Mouse (Mus musculus): ENCODE results near the gene Zfp618. TPM values are rescaled to one million over a fixed set of nuclear protein-coding genes. Genes with fewer than 3 reads are reported as not detected.

The Zfp618 gene
- polyA plus RNA-seq, 1 experiment: 0.60 TPM

GRCm38 (mm10) chr4:62977454-62977853, 12.1 kb downstream of the Zfp618 start:
- WGBS: 59% methylated on average over 6 of the region's 6 CpGs
- no peaks in the 10 kb centered on the region for H3K27me3 ChIP-seq (ENCODE audit: control insufficient read depth, insufficient read depth, low read length)
- H3K36me3 ChIP-seq (ENCODE audit: control insufficient read depth, insufficient read depth, low read length): no peaks in the 10 kb centered on the region
- no peak overlapping the region for H3K4me3 ChIP-seq (ENCODE audit: low read depth, low read length)
- TF ChIP-seq CTCF (IDR thresholded peaks at IDR 0.05; ENCODE audit: extremely low read depth, insufficient read length, insufficient replicate concordance, low read depth, low read length): no peak
- no peak for TF ChIP-seq POLR2A (IDR thresholded peaks at IDR 0.05; ENCODE audit: low read depth, low read length)
- peaks cover 1% of the 10 kb centered on the region; the same call in 1 of the 2 replicates for H3K4me1 ChIP-seq (ENCODE audit: control insufficient read depth, insufficient read depth, insufficient read length, low read length)
- no peak overlapping the region for H3K27ac ChIP-seq (ENCODE audit: insufficient read depth, low read depth, low read length)

GRCm38 (mm10) chr4:62978501-62978911, 13.1 kb downstream of the Zfp618 start:
- TF ChIP-seq CTCF (IDR thresholded peaks at IDR 0.05; ENCODE audit: extremely low read depth, insufficient read length, insufficient replicate concordance, low read depth, low read length): no peak
- no peak for TF ChIP-seq POLR2A (IDR thresholded peaks at IDR 0.05; ENCODE audit: low read depth, low read length)
- Histone ChIP-seq H3K27ac (ENCODE audit: insufficient read depth, low read depth, low read length) (no peak overlapping the region), H3K4me1 (ENCODE audit: control insufficient read depth, insufficient read depth, insufficient read length, low read length) (no peaks in the 10 kb centered on the region), H3K36me3 (ENCODE audit: control insufficient read depth, insufficient read depth, low read length) (no peaks in the 10 kb centered on the region), H3K4me3 (ENCODE audit: low read depth, low read length) (no peak overlapping the region), H3K27me3 (ENCODE audit: control insufficient read depth, insufficient read depth, low read length) (no peaks in the 10 kb centered on the region)
- WGBS: 84% methylated on average over 10 of the region's 10 CpGs

- Histone ChIP-seq H3K36me3 (ENCODE audit: control insufficient read depth, insufficient read depth, low read length) (no peaks in the 10 kb centered on the region), H3K27me3 (ENCODE audit: control insufficient read depth, insufficient read depth, low read length) (no peaks in the 10 kb centered on the region), H3K4me1 (ENCODE audit: control insufficient read depth, insufficient read depth, insufficient read length, low read length) (no peaks in the 10 kb centered on the region), H3K4me3 (ENCODE audit: low read depth, low read length) (no peak overlapping the region), H3K27ac (ENCODE audit: insufficient read depth, low read depth, low read length) (no peak overlapping the region)
- WGBS: 90% methylated on average over 2 of the region's 2 CpGs
- no peak for TF ChIP-seq POLR2A (IDR thresholded peaks at IDR 0.05; ENCODE audit: low read depth, low read length)
- no peak for TF ChIP-seq CTCF (IDR thresholded peaks at IDR 0.05; ENCODE audit: extremely low read depth, insufficient read length, insufficient replicate concordance, low read depth, low read length)
These were observed 16.2 kb downstream of the Zfp618 start for GRCm38 (mm10) chr4:62981572-62981971.

- Histone ChIP-seq H3K27ac (ENCODE audit: insufficient read depth, low read depth, low read length) (no peak overlapping the region), H3K4me3 (ENCODE audit: low read depth, low read length) (no peak overlapping the region), H3K4me1 (ENCODE audit: control insufficient read depth, insufficient read depth, insufficient read length, low read length) (no peaks in the 10 kb centered on the region), H3K36me3 (ENCODE audit: control insufficient read depth, insufficient read depth, low read length) (no peaks in the 10 kb centered on the region), H3K27me3 (ENCODE audit: control insufficient read depth, insufficient read depth, low read length) (no peaks in the 10 kb centered on the region)
- WGBS: 87% methylated on average over 5 of the region's 5 CpGs
- TF ChIP-seq POLR2A (IDR thresholded peaks at IDR 0.05; ENCODE audit: low read depth, low read length): no peak
- TF ChIP-seq CTCF (IDR thresholded peaks at IDR 0.05; ENCODE audit: extremely low read depth, insufficient read length, insufficient replicate concordance, low read depth, low read length): no peak
These were observed 18.2 kb downstream of the Zfp618 start for GRCm38 (mm10) chr4:62983556-62983955.

GRCm38 (mm10) chr4:62991336-62991735, 26.0 kb downstream of the Zfp618 start:
- Histone ChIP-seq H3K27me3 (ENCODE audit: control insufficient read depth, insufficient read depth, low read length) (no peaks in the 10 kb centered on the region), H3K36me3 (ENCODE audit: control insufficient read depth, insufficient read depth, low read length) (no peaks in the 10 kb centered on the region), H3K27ac (ENCODE audit: insufficient read depth, low read depth, low read length) (no peak overlapping the region), H3K4me1 (ENCODE audit: control insufficient read depth, insufficient read depth, insufficient read length, low read length) (no peaks in the 10 kb centered on the region), H3K4me3 (ENCODE audit: low read depth, low read length) (no peak overlapping the region)
- TF ChIP-seq CTCF (IDR thresholded peaks at IDR 0.05; ENCODE audit: extremely low read depth, insufficient read length, insufficient replicate concordance, low read depth, low read length): no peak
- TF ChIP-seq POLR2A (IDR thresholded peaks at IDR 0.05; ENCODE audit: low read depth, low read length): no peak
- 68% methylated on average over 11 of the region's 11 CpGs for WGBS

GRCm38 (mm10) chr4:62993190-62993589, 27.8 kb downstream of the Zfp618 start:
- TF ChIP-seq CTCF (IDR thresholded peaks at IDR 0.05; ENCODE audit: extremely low read depth, insufficient read length, insufficient replicate concordance, low read depth, low read length) (no peak), POLR2A (IDR thresholded peaks at IDR 0.05; ENCODE audit: low read depth, low read length) (no peak)
- Histone ChIP-seq H3K4me3 (ENCODE audit: low read depth, low read length) (no peak overlapping the region), H3K36me3 (ENCODE audit: control insufficient read depth, insufficient read depth, low read length) (no peaks in the 10 kb centered on the region), H3K27me3 (ENCODE audit: control insufficient read depth, insufficient read depth, low read length) (no peaks in the 10 kb centered on the region), H3K4me1 (ENCODE audit: control insufficient read depth, insufficient read depth, insufficient read length, low read length) (no peaks in the 10 kb centered on the region), H3K27ac (ENCODE audit: insufficient read depth, low read depth, low read length) (no peak overlapping the region)
- 26% methylated on average over 2 of the region's 2 CpGs for WGBS

- H3K27me3 ChIP-seq (ENCODE audit: control insufficient read depth, insufficient read depth, low read length): no peaks in the 10 kb centered on the region
- no peak for TF ChIP-seq CTCF (IDR thresholded peaks at IDR 0.05; ENCODE audit: extremely low read depth, insufficient read length, insufficient replicate concordance, low read depth, low read length)
- TF ChIP-seq POLR2A (IDR thresholded peaks at IDR 0.05; ENCODE audit: low read depth, low read length): no peak
- no peak overlapping the region for H3K4me3 ChIP-seq (ENCODE audit: low read depth, low read length)
- WGBS: 93% methylated on average over 6 of the region's 6 CpGs
- H3K27ac ChIP-seq (ENCODE audit: insufficient read depth, low read depth, low read length): no peak overlapping the region
- H3K4me1 ChIP-seq (ENCODE audit: control insufficient read depth, insufficient read depth, insufficient read length, low read length): no peaks in the 10 kb centered on the region
- H3K36me3 ChIP-seq (ENCODE audit: control insufficient read depth, insufficient read depth, low read length): no peaks in the 10 kb centered on the region
These were observed 32.2 kb downstream of the Zfp618 start for GRCm38 (mm10) chr4:62997606-62998005.

Data from small intestine, adult 2 months (tissue).